Mouse (Mus musculus) MEL (cell line): Measurements from ENCODE around the gene Slc3a2. TPM values are rescaled to one million over a fixed set of nuclear protein-coding genes. Genes with fewer than 3 reads are reported as not detected.

Source experiments
- DNase-seq: peaks from one replicate; pipeline ENCODE4 v3.0.0; 2011; ENCODE audit warnings: low read depth, low spot score
- H3K27ac ChIP-seq: 2 replicates; pipeline ENCODE4 v1.5.1; 2012; ENCODE audit warnings: low read depth, mild to moderate bottlenecking, control low read depth, low read length, moderate library complexity; ENCODE audit not compliant: control insufficient read depth
- H3K27me3 ChIP-seq, 2 experiments: fragments of 150-350 bp in 1 of 2; sonication (generic) in 1 of 2; 2 replicates each; pipeline ENCODE4 v1.6.1; 2012; ENCODE audit warnings: low read length in 2 of 2, mild to moderate bottlenecking in 2 of 2, improper control_type of control experiment in 1 of 2, moderate library complexity in 1 of 2; ENCODE audit not compliant: insufficient read depth in 2 of 2, control insufficient read depth in 1 of 2
- H3K36me3 ChIP-seq, 2 experiments: 2 replicates each; pipeline ENCODE4 v1.6.1; 2012 to 2014; ENCODE audit warnings: low read length in 2 of 2, improper control_type of control experiment in 1 of 2, inconsistent platforms in 1 of 2, mild to moderate bottlenecking in 1 of 2; ENCODE audit not compliant: insufficient read depth in 2 of 2, control insufficient read depth in 1 of 2
- H3K4me1 ChIP-seq, 2 experiments: fragments of 150-350 bp in 1 of 2; sonication (generic) in 1 of 2; 2 replicates each; pipeline ENCODE4 v1.6.1; 2012; ENCODE audit warnings: low read length in 2 of 2, improper control_type of control experiment in 1 of 2, mild to moderate bottlenecking in 1 of 2; ENCODE audit not compliant: insufficient read depth in 2 of 2, control insufficient read depth in 1 of 2
- H3K4me3 ChIP-seq, 2 experiments: fragments of 150-350 bp in 1 of 2; sonication (generic) in 1 of 2; 2 replicates each; pipeline ENCODE4 v1.5.1; 2012; ENCODE audit warnings: low read depth in 2 of 2, low read length in 2 of 2, mild to moderate bottlenecking in 2 of 2, moderate library complexity in 2 of 2, control low read depth in 1 of 2, improper control_type of control experiment in 1 of 2; ENCODE audit not compliant: control insufficient read depth in 1 of 2, insufficient read depth in 1 of 2
- H3K79me2 ChIP-seq: 2 replicates; pipeline ENCODE4 v1.6.1; 2012; ENCODE audit warnings: mild to moderate bottlenecking, low read length, moderate library complexity; ENCODE audit not compliant: control insufficient read depth, poor library complexity, insufficient read depth
- H3K9ac ChIP-seq: 2 replicates; pipeline ENCODE4 v1.6.1; 2012; ENCODE audit warnings: low read depth, mild to moderate bottlenecking, control low read depth, low read length, moderate library complexity; ENCODE audit not compliant: control insufficient read depth, poor library complexity, severe bottlenecking
- H3K9me3 ChIP-seq: fragments of 150-350 bp; sonication (generic); replicated peaks from 2 replicates; pipeline ENCODE4 v1.6.1; 2012; ENCODE audit warnings: mild to moderate bottlenecking, low read length, improper control_type of control experiment, moderate library complexity; ENCODE audit not compliant: insufficient read depth
- CHD1 ChIP-seq: IDR thresholded peaks from 2 replicates; pipeline ENCODE4 v1.6.1; 2012; ENCODE audit warnings: low read depth, mild to moderate bottlenecking, inconsistent platforms, low read length, improper control_type of control experiment
- CHD2 ChIP-seq: IDR thresholded peaks from 2 replicates; pipeline ENCODE4 v1.6.1; 2011; ENCODE audit warnings: low read length, improper control_type of control experiment
- CTCF ChIP-seq, 3 experiments: IDR thresholded peaks in 2 of 3; conservative IDR thresholded peaks in 1 of 3; 2 replicates each; pipeline ENCODE4 v1.5.1; 2011 to 2012; ENCODE audit warnings: low read length in 3 of 3, low read depth in 2 of 3, mild to moderate bottlenecking in 2 of 3, improper control_type of control experiment in 1 of 3, inconsistent platforms in 1 of 3, mixed read lengths in 1 of 3, moderate library complexity in 1 of 3; ENCODE audit not compliant: control insufficient read depth in 1 of 3, insufficient read depth in 1 of 3, poor library complexity in 1 of 3, severe bottlenecking in 1 of 3
- E2F4 ChIP-seq: IDR thresholded peaks from 2 replicates; pipeline ENCODE4 v1.6.1; 2011; ENCODE audit warnings: low read depth, low read length, improper control_type of control experiment, borderline replicate concordance
- ELF1 ChIP-seq: IDR thresholded peaks from 2 replicates; pipeline ENCODE4 v1.6.1; 2014; ENCODE audit warnings: low read depth, mild to moderate bottlenecking, inconsistent platforms, low read length, improper control_type of control experiment, moderate library complexity
- EP300 ChIP-seq, 2 experiments: IDR thresholded peaks; 2 replicates each; pipeline ENCODE4 v1.6.1; 2011; ENCODE audit warnings: improper control_type of control experiment in 2 of 2, low read length in 2 of 2, low read depth in 1 of 2, mild to moderate bottlenecking in 1 of 2
- ETS1 ChIP-seq: IDR thresholded peaks from 2 replicates; pipeline ENCODE4 v1.6.1; 2012; ENCODE audit warnings: low read depth, mild to moderate bottlenecking, inconsistent platforms, low read length, improper control_type of control experiment, moderate library complexity
- GABPA ChIP-seq: IDR thresholded peaks from 2 replicates; pipeline ENCODE4 v1.6.1; 2012; ENCODE audit warnings: low read depth, mild to moderate bottlenecking, inconsistent platforms, low read length, improper control_type of control experiment, moderate library complexity
- GATA1 ChIP-seq: IDR thresholded peaks from 2 replicates; pipeline ENCODE4 v1.6.1; 2011; ENCODE audit warnings: low read depth, low read length, improper control_type of control experiment
- HCFC1 ChIP-seq: IDR thresholded peaks from 2 replicates; pipeline ENCODE4 v1.6.1; 2012; ENCODE audit warnings: low read depth, mild to moderate bottlenecking, inconsistent platforms, low read length, improper control_type of control experiment, moderate library complexity
- JUND ChIP-seq: IDR thresholded peaks from 2 replicates; pipeline ENCODE4 v1.6.1; 2011; ENCODE audit warnings: low read depth, mild to moderate bottlenecking, improper control_type of control experiment, low read length
- KAT2A ChIP-seq: conservative IDR thresholded peaks from 2 replicates; pipeline ENCODE4 v1.6.1; 2012; ENCODE audit warnings: low read depth, low read length, improper control_type of control experiment, inconsistent platforms
- MAFK ChIP-seq: IDR thresholded peaks from 2 replicates; pipeline ENCODE4 v1.6.1; 2011; ENCODE audit warnings: low read depth, mild to moderate bottlenecking, low read length, improper control_type of control experiment, borderline replicate concordance
- MAZ ChIP-seq: IDR thresholded peaks from 2 replicates; pipeline ENCODE4 v1.6.1; 2012; ENCODE audit warnings: low read depth, mild to moderate bottlenecking, inconsistent platforms, low read length, improper control_type of control experiment
- MXI1 ChIP-seq: IDR thresholded peaks from 2 replicates; pipeline ENCODE4 v1.6.1; 2011; ENCODE audit warnings: mild to moderate bottlenecking, low read depth, low read length, improper control_type of control experiment
- MYB ChIP-seq: IDR thresholded peaks from 2 replicates; pipeline ENCODE4 v1.6.1; 2011; ENCODE audit warnings: mild to moderate bottlenecking, low read depth, low read length, improper control_type of control experiment
- NELFE ChIP-seq: IDR thresholded peaks from 2 replicates; pipeline ENCODE4 v1.6.1; 2011; ENCODE audit warnings: low read depth, low read length, improper control_type of control experiment
- POLR2AphosphoS2 ChIP-seq: IDR thresholded peaks from 2 replicates; pipeline ENCODE4 v1.6.1; 2011; ENCODE audit warnings: low read length, improper control_type of control experiment
- POLR2AphosphoS5 ChIP-seq: IDR thresholded peaks from 2 replicates; pipeline ENCODE4 v1.6.1; 2012; ENCODE audit warnings: low read depth, borderline replicate concordance, mild to moderate bottlenecking, inconsistent platforms, low read length, moderate library complexity, mixed read lengths
- RAD21 ChIP-seq: IDR thresholded peaks from 2 replicates; pipeline ENCODE4 v1.6.1; 2011; ENCODE audit warnings: mild to moderate bottlenecking, low read depth, low read length, improper control_type of control experiment
- RCOR1 ChIP-seq: IDR thresholded peaks from 2 replicates; pipeline ENCODE4 v1.6.1; 2012; ENCODE audit warnings: low read depth, mild to moderate bottlenecking, inconsistent platforms, low read length, improper control_type of control experiment
- SIN3A ChIP-seq: IDR thresholded peaks from 2 replicates; pipeline ENCODE4 v1.6.1; 2012; ENCODE audit warnings: low read length, improper control_type of control experiment, inconsistent platforms
- SMC3 ChIP-seq: IDR thresholded peaks from 2 replicates; pipeline ENCODE4 v1.6.1; 2011; ENCODE audit warnings: low read depth, low read length, improper control_type of control experiment
- TAL1 ChIP-seq: IDR thresholded peaks from 2 replicates; pipeline ENCODE4 v1.6.1; 2012; ENCODE audit warnings: mild to moderate bottlenecking, inconsistent platforms, low read length, moderate library complexity, mixed read lengths
- TBP ChIP-seq: IDR thresholded peaks from 2 replicates; pipeline ENCODE4 v1.8.0; 2011; ENCODE audit warnings: low read depth, low read length, improper control_type of control experiment
- TCF12 ChIP-seq: IDR thresholded peaks from 2 replicates; pipeline ENCODE4 v1.6.1; 2014; ENCODE audit warnings: low read depth, mild to moderate bottlenecking, inconsistent platforms, low read length, improper control_type of control experiment, moderate library complexity
- UBTF ChIP-seq: IDR thresholded peaks from 2 replicates; pipeline ENCODE4 v1.6.1; 2012; ENCODE audit warnings: low read depth, mild to moderate bottlenecking, inconsistent platforms, low read length, improper control_type of control experiment, moderate library complexity, borderline replicate concordance; ENCODE audit not compliant: insufficient read depth
- USF2 ChIP-seq, 2 experiments: IDR thresholded peaks; 2 replicates each; pipeline ENCODE4 v1.6.1; 2011 to 2012; ENCODE audit warnings: improper control_type of control experiment in 2 of 2, low read length in 2 of 2, borderline replicate concordance in 1 of 2, inconsistent platforms in 1 of 2, low read depth in 1 of 2, mild to moderate bottlenecking in 1 of 2; ENCODE audit not compliant: insufficient read depth in 1 of 2
- ZC3H11A ChIP-seq: IDR thresholded peaks from 2 replicates; pipeline ENCODE4 v1.6.1; 2012; ENCODE audit warnings: low read depth, mild to moderate bottlenecking, inconsistent platforms, low read length, improper control_type of control experiment
- ZKSCAN1 ChIP-seq: IDR thresholded peaks from 2 replicates; pipeline ENCODE4 v1.6.1; 2012; ENCODE audit warnings: low read depth, mild to moderate bottlenecking, inconsistent platforms, low read length, improper control_type of control experiment, moderate library complexity
- ZNF384 ChIP-seq: IDR thresholded peaks from 2 replicates; pipeline ENCODE4 v1.6.1; 2012; ENCODE audit warnings: low read depth, mild to moderate bottlenecking, inconsistent platforms, low read length, improper control_type of control experiment
- polyA plus RNA-seq, 2 experiments: library from polyadenylated mRNA; stranded (reverse) in 1 of 2; unstranded in 1 of 2; fragments of >175 nt in 1 of 2; fragments of >200 nt in 1 of 2; gene quantifications; 2 replicates each; pipeline versions ENCODE4 v1.2.1 to v1.2.4; 2012; ENCODE audit warnings: low replicate concordance in 2 of 2, low read depth in 1 of 2; ENCODE audit not compliant: insufficient read length in 2 of 2, insufficient read depth in 1 of 2, missing spikeins in 1 of 2
- total RNA-seq: library from RNA; depleted of rRNA; stranded (reverse); fragments of 300-350 nt; gene quantifications from 2 replicates; pipeline ENCODE4 v1.2.3, GENCODE M21; 2012

Gene Slc3a2
- total and polyA plus RNA-seq, 3 experiments = 164 to 670 (median 428) TPM

- Histone ChIP-seq H3K4me3 (peak overlapping the region; percentile 82 to 87), H3K27ac (peak overlapping the region; percentile 52), H3K79me2 (peaks cover 16% of the 10 kb centered on the region), H3K9me3 (no peaks in the 10 kb centered on the region), H3K4me1 (peaks cover 2 to 5% of the 10 kb centered on the region in 2 experiments; a peak in 3 of 4 replicates), H3K36me3 (peaks cover 6 to 23% of the 10 kb centered on the region in 2 experiments), H3K9ac (peak overlapping the region; percentile 76), H3K27me3 (no peaks in the 10 kb centered on the region)
- TF ChIP-seq POLR2AphosphoS2 = no peak
- no peak for TF ChIP-seq POLR2AphosphoS5
- DNase-seq = no peak
Observed at GRCm38 (mm10) chr19:8742176-8742575, 19.0 kb upstream of the Slc3a2 start.

- Histone ChIP-seq H3K4me3 (peak within 1 kb of the TSS; percentile 82 to 87), H3K36me3 (peaks cover 11 to 21% of the 10 kb centered on the region in 2 experiments), H3K4me1 (peaks cover 5 to 7% of the 10 kb centered on the region in 2 experiments), H3K9me3 (no peaks in the 10 kb centered on the region), H3K27me3 (no peaks in the 10 kb centered on the region), H3K79me2 (peaks cover 22% of the 10 kb centered on the region), H3K9ac (peak within 1 kb of the TSS; percentile 84), H3K27ac (peak within 1 kb of the TSS; percentile 89)
- DNase-seq = peak; percentile 99
- TF ChIP-seq ZNF384 = 0 out of 2 replicates have a peak, but pooled peaks have one; percentile 24
- TF ChIP-seq CHD1 = no peak
- no peak for TF ChIP-seq GATA1
- no peak for TF ChIP-seq GABPA
- TF ChIP-seq EP300 (IDR thresholded peaks at IDR 0.05; ENCODE audit: low read depth in 1 of 2, low read length in 2 of 2) = no peak; a peak in 1 of 4 replicates
- TF ChIP-seq MXI1 = peak; percentile 65
- TF ChIP-seq TBP = peak; percentile 65; the same call in 1 of the 2 replicates
- peak; percentile 88 for TF ChIP-seq ELF1
- peak; percentile 47 for TF ChIP-seq MAZ
- TF ChIP-seq UBTF = no peak
- no peak for TF ChIP-seq MYB
- no peak for TF ChIP-seq RAD21
- TF ChIP-seq JUND = no peak
- TF ChIP-seq ETS1 = peak; percentile 25; the same call in 1 of the 2 replicates
- no peak for TF ChIP-seq ZKSCAN1
- TF ChIP-seq NELFE = no peak; the same call in 1 of the 2 replicates
- TF ChIP-seq KAT2A = peak; percentile 62
- no peak for TF ChIP-seq CTCF (IDR thresholded peaks at IDR 0.05 in 2 of 3, conservative IDR thresholded peaks at IDR 0.05 in 1 of 3; ENCODE audit: control insufficient read depth in 1 of 3, insufficient read depth in 1 of 3, low read depth in 2 of 3, low read length in 3 of 3, poor library complexity in 1 of 3, severe bottlenecking in 1 of 3)
- TF ChIP-seq CHD2 = peak; percentile 87
- TF ChIP-seq POLR2AphosphoS5 = no peak
- TF ChIP-seq HCFC1 = peak; percentile 89
- no peak for TF ChIP-seq SMC3
- TF ChIP-seq RCOR1 = peak; percentile 34; the same call in 1 of the 2 replicates
- no peak for TF ChIP-seq TAL1
- no peak for TF ChIP-seq TCF12
- TF ChIP-seq E2F4 = no peak
- TF ChIP-seq USF2 (IDR thresholded peaks at IDR 0.05; ENCODE audit: borderline replicate concordance in 1 of 2, insufficient read depth in 1 of 2, low read depth in 1 of 2, low read length in 2 of 2) = no peak
- no peak for TF ChIP-seq MAFK
- peak; percentile 87 for TF ChIP-seq SIN3A
- no peak for TF ChIP-seq ZC3H11A
Observed at GRCm38 (mm10) chr19:8741243-8741869, 18.2 kb upstream of the Slc3a2 start, which contains the start of gene Stx5a. Stx5a (plus strand) TSS chr19:8741413.
